Mouse (Mus musculus) left cerebral cortex, adult 2 months (tissue): ENCODE measurements around the gene 1700022I11Rik. TPM values are rescaled to one million over a fixed set of nuclear protein-coding genes. Genes with fewer than 3 reads are reported as not detected.

ENCODE experiments used
- DNase-seq, 2 experiments: peaks; one replicate each; pipeline ENCODE4 v3.0.0; 2021 to 2022; ENCODE audit warnings: low spot score in 2 of 2, mixed read lengths in 1 of 2; ENCODE audit errors: extremely low spot score in 1 of 2
- H3K27ac ChIP-seq: fragments of 200-600 bp; 2 replicates; pipeline ENCODE4 v1.8.1; 2022
- H3K4me3 ChIP-seq: fragments of 200-600 bp; 2 replicates; pipeline ENCODE4 v1.8.1; 2022
- CTCF ChIP-seq: fragments of 200-600 bp; IDR thresholded peaks from 2 replicates; pipeline ENCODE4 v1.8.1; 2022; ENCODE audit warnings: antibody characterized with exemption, mild to moderate bottlenecking, moderate library complexity
- intact Hi-C: fragments of 180-260 bp; cut with DNase I; formaldehyde crosslinking; loops from one replicate; pipeline ENCODE4 v1.15.1; 2025
- total RNA-seq, 2 experiments: library from RNA; stranded (reverse); gene quantifications; 2 replicates each; pipeline ENCODE4 v1.2.3; 2021

The 1700022I11Rik gene
- total RNA-seq, 2 experiments from 2014 or later = not detected

GRCm38 (mm10) chr4:43010161-43011038 is 41.0 kb downstream of the 1700022I11Rik start, which contains the start of gene Fancg:
Fancg (minus strand) TSS chr4:43010506.
- Histone ChIP-seq H3K27ac (peak within 1 kb of the TSS; percentile 69), H3K4me3 (peak within 1 kb of the TSS; percentile 91)
- peak; percentile 77 to 79 for DNase-seq
- intact Hi-C loops = loop anchor here (1.0 kb wide), 1 partner anchor 15 kb away; the partner anchor contains the start of gene Pigo
- TF ChIP-seq CTCF = no peak; the same call in 1 of the 2 replicates

- DNase-seq = no peak
- Histone ChIP-seq H3K4me3 (no peak overlapping the region), H3K27ac (no peak overlapping the region)
- TF ChIP-seq CTCF = no peak
- intact Hi-C loops = no loop called here
These were observed 42.7 kb downstream of the 1700022I11Rik start for GRCm38 (mm10) chr4:43012091-43012490.

- H3K27ac ChIP-seq = no peak overlapping the region
- TF ChIP-seq CTCF = no peak
These were observed 48.8 kb downstream of the 1700022I11Rik start for GRCm38 (mm10) chr4:43018156-43018555.

GRCm38 (mm10) chr4:43019176-43019575 is 49.8 kb downstream of the 1700022I11Rik start:
- Histone ChIP-seq H3K27ac (no peak overlapping the region), H3K4me3 (no peak overlapping the region)
- no peak for DNase-seq
- TF ChIP-seq CTCF = no peak
- intact Hi-C loops = no loop called here

More at GRCm38 (mm10) chr4:43018156-43018555, 48.8 kb downstream of the 1700022I11Rik start:
- intact Hi-C loops = no loop called here
- no peak overlapping the region for H3K4me3 ChIP-seq
- DNase-seq = no peak

- intact Hi-C loops = no loop called here
- Histone ChIP-seq H3K27ac (no peak overlapping the region), H3K4me3 (no peak overlapping the region)
- TF ChIP-seq CTCF = no peak
- DNase-seq = no peak
These were observed 50.4 kb downstream of the 1700022I11Rik start for GRCm38 (mm10) chr4:43019641-43020465.

GRCm38 (mm10) chr4:43020876-43021275 is 51.5 kb downstream of the 1700022I11Rik start:
- DNase-seq = no peak
- Histone ChIP-seq H3K27ac (no peak overlapping the region), H3K4me3 (no peak overlapping the region)
- intact Hi-C loops = no loop called here
- TF ChIP-seq CTCF = no peak

GRCm38 (mm10) chr4:43021341-43021740 is 51.9 kb downstream of the 1700022I11Rik start:
- intact Hi-C loops = no loop called here
- no peak for TF ChIP-seq CTCF
- Histone ChIP-seq H3K4me3 (no peak overlapping the region), H3K27ac (no peak overlapping the region)
- no peak for DNase-seq

GRCm38 (mm10) chr4:43024673-43025072 is 55.3 kb downstream of the 1700022I11Rik start:
- intact Hi-C loops = loop anchor here (1.0 kb wide), 1 partner anchor 14 kb away; the partner anchor contains the start of gene Fancg
- H3K4me3 ChIP-seq = peak overlapping the region; percentile 84
- TF ChIP-seq CTCF = no peak
- peak overlapping the region; percentile 91; the same call in 1 of the 2 replicates for H3K27ac ChIP-seq
- no peak for DNase-seq

GRCm38 (mm10) chr4:43025084-43025960 is 55.9 kb downstream of the 1700022I11Rik start, which contains the start of gene Pigo:
Pigo (minus strand) TSS chr4:43025819.
- intact Hi-C loops = loop anchor here (1.0 kb wide), 1 partner anchor 15 kb away; the partner anchor contains the start of gene Fancg
- H3K27ac ChIP-seq = peak within 1 kb of the TSS; percentile 91
- TF ChIP-seq CTCF = peak; percentile 61
- H3K4me3 ChIP-seq = peak within 1 kb of the TSS; percentile 84
- peak; percentile 91 to 93 for DNase-seq

GRCm38 (mm10) chr4:43029121-43029520 is 59.7 kb downstream of the 1700022I11Rik start:
- TF ChIP-seq CTCF = no peak
- no peak overlapping the region for H3K27ac ChIP-seq
- intact Hi-C loops = no loop called here
- DNase-seq = no peak
- H3K4me3 ChIP-seq = no peak overlapping the region

- intact Hi-C loops = no loop called here
- no peak overlapping the region for H3K27ac ChIP-seq
- DNase-seq = no peak
- TF ChIP-seq CTCF = no peak
- no peak overlapping the region for H3K4me3 ChIP-seq
These were observed 60.3 kb downstream of the 1700022I11Rik start for GRCm38 (mm10) chr4:43029749-43030148.
